Mouse (Mus musculus): ENCODE measurements around the gene Senp6. TPM values are rescaled to one million over a fixed set of nuclear protein-coding genes. Genes with fewer than 3 reads are reported as not detected.
A peak's percentile ranks its signal among the peaks of the same experiment; 100 is the strongest.

Senp6 gene
- polyA plus RNA-seq, 1 experiment from 2014 or later, result 78.7 TPM

DNA sequence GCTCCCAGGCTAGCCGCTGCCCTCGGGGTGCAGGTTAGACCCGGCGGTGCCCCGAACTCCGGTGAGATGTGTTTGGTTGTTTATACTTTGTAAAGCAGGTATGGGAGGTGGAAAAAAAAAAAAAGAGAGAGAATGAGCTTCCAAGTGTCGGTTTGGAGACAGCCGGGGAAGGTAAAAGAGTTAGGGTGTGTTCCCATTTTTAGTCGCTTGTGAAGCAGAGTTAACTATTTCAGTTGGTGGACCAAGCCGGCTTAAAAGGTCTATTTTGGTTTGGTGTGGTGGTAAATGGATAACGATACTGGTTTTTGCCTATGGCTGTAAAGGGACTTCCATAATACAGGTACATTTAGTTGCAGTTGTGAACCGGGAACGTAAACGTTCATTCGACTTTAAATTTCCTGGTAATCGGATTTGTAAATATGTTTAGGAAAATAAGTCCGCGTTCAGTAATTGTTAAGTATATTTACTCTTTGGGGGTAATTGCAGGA is 1.4 kb downstream of the Senp6 start:
- Histone ChIP-seq H3K9ac (replicated peaks; ENCODE audit: low read depth, low read length) (peak overlapping the region; percentile 100), H3K9me3 (ENCODE audit: control insufficient read depth, low read depth, low read length) (peaks cover 4% of the 10 kb centered on the region; the same call in 1 of the 2 replicates), H3K4me1 (ENCODE audit: control insufficient read depth, insufficient read depth, low read length) (peaks cover 8% of the 10 kb centered on the region), H3K27ac (ENCODE audit: low read length) (peak overlapping the region; percentile 100), H3K27me3 (ENCODE audit: control insufficient read depth, insufficient read depth, low read length) (no peaks in the 10 kb centered on the region), H3K4me2 (replicated peaks; ENCODE audit: low read depth, low read length) (peak overlapping the region; percentile 37), H3K4me3 (ENCODE audit: low read depth, low read length) (peak overlapping the region; percentile 97), H3K36me3 (ENCODE audit: control insufficient read depth, insufficient read depth, low read length) (no peaks in the 10 kb centered on the region)
- ATAC-seq (ENCODE audit: insufficient number of reproducible peaks, insufficient read depth, low FRiP score, low read depth), result no peak
- WGBS, result under 1% methylated on average over 18 of the region's 18 CpGs

GRCm38 (mm10) chr9:80068735-80069315 is 2.1 kb downstream of the Senp6 start:
- 37% methylated on average over 11 of the region's 11 CpGs for WGBS
- Histone ChIP-seq H3K4me3 (ENCODE audit: low read depth, low read length) (peak overlapping the region; percentile 97), H3K9me3 (ENCODE audit: control insufficient read depth, low read depth, low read length) (peaks cover 4% of the 10 kb centered on the region; the same call in 1 of the 2 replicates), H3K27ac (ENCODE audit: low read length) (no peak overlapping the region), H3K4me1 (ENCODE audit: control insufficient read depth, insufficient read depth, low read length) (peaks cover 8% of the 10 kb centered on the region), H3K27me3 (ENCODE audit: control insufficient read depth, insufficient read depth, low read length) (no peaks in the 10 kb centered on the region), H3K4me2 (replicated peaks; ENCODE audit: low read depth, low read length) (peak overlapping the region; percentile 37), H3K9ac (replicated peaks; ENCODE audit: low read depth, low read length) (0 out of 2 replicates have a peak overlapping the region, but pooled peaks have one; percentile 22), H3K36me3 (ENCODE audit: control insufficient read depth, insufficient read depth, low read length) (no peaks in the 10 kb centered on the region)
- ATAC-seq (ENCODE audit: insufficient number of reproducible peaks, insufficient read depth, low FRiP score, low read depth), result no peak

- H3K9ac ChIP-seq (replicated peaks; ENCODE audit: low read depth, low read length), result no peak overlapping the region
- no peaks in the 10 kb centered on the region for H3K27me3 ChIP-seq (ENCODE audit: control insufficient read depth, insufficient read depth, low read length)
- no peak overlapping the region for H3K4me2 ChIP-seq (replicated peaks; ENCODE audit: low read depth, low read length)
- H3K4me1 ChIP-seq (ENCODE audit: control insufficient read depth, insufficient read depth, low read length), result peaks cover 17% of the 10 kb centered on the region
- no peak for ATAC-seq (ENCODE audit: insufficient number of reproducible peaks, insufficient read depth, low FRiP score, low read depth)
- no peaks in the 10 kb centered on the region for H3K36me3 ChIP-seq (ENCODE audit: control insufficient read depth, insufficient read depth, low read length)
- 72% methylated on average over 3 of the region's 3 CpGs for WGBS
- no peak overlapping the region for H3K27ac ChIP-seq (ENCODE audit: low read length)
- H3K9me3 ChIP-seq (ENCODE audit: control insufficient read depth, low read depth, low read length), result peaks cover 4% of the 10 kb centered on the region; the same call in 1 of the 2 replicates
- no peak overlapping the region for H3K4me3 ChIP-seq (ENCODE audit: low read depth, low read length)
These were observed 3.3 kb downstream of the Senp6 start for GRCm38 (mm10) chr9:80070026-80070425.

DNA sequence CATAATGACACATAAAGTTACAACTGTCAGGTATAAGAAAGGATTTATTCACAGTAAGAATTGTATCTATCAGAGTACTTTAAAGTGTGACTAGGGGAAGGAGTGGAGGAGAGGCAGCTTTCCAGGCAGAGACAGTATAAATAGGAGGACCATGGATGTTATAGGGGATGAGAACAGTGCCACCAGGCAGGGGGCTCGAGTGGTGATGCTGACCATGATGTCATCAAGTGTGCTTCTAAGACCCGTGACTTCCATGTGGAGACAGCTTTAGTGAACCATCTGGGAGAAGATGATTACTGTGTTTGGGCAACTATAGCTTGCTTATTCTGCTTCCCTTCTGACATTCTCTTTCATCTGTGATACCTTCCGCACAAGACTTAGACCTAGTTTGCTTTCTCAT is 4.9 kb downstream of the Senp6 start:
- no peaks in the 10 kb centered on the region for H3K27me3 ChIP-seq (ENCODE audit: control insufficient read depth, insufficient read depth, low read length)
- H3K27ac ChIP-seq (ENCODE audit: low read length), result no peak overlapping the region
- peaks cover 17% of the 10 kb centered on the region for H3K4me1 ChIP-seq (ENCODE audit: control insufficient read depth, insufficient read depth, low read length)
- WGBS, result 66% methylated on average over 3 of the region's 3 CpGs
- no peak overlapping the region for H3K9ac ChIP-seq (replicated peaks; ENCODE audit: low read depth, low read length)
- no peak overlapping the region for H3K4me2 ChIP-seq (replicated peaks; ENCODE audit: low read depth, low read length)
- no peak for ATAC-seq (ENCODE audit: insufficient number of reproducible peaks, insufficient read depth, low FRiP score, low read depth)
- no peak overlapping the region for H3K4me3 ChIP-seq (ENCODE audit: low read depth, low read length)
- H3K36me3 ChIP-seq (ENCODE audit: control insufficient read depth, insufficient read depth, low read length), result no peaks in the 10 kb centered on the region
- H3K9me3 ChIP-seq (ENCODE audit: control insufficient read depth, low read depth, low read length), result no peaks in the 10 kb centered on the region

- Histone ChIP-seq H3K4me2 (replicated peaks; ENCODE audit: low read depth, low read length) (no peak overlapping the region), H3K9ac (replicated peaks; ENCODE audit: low read depth, low read length) (no peak overlapping the region), H3K27ac (ENCODE audit: low read length) (no peak overlapping the region; the same call in 1 of the 2 replicates), H3K27me3 (ENCODE audit: control insufficient read depth, insufficient read depth, low read length) (no peaks in the 10 kb centered on the region), H3K36me3 (ENCODE audit: control insufficient read depth, insufficient read depth, low read length) (no peaks in the 10 kb centered on the region), H3K4me3 (ENCODE audit: low read depth, low read length) (no peak overlapping the region), H3K4me1 (ENCODE audit: control insufficient read depth, insufficient read depth, low read length) (peaks cover 17% of the 10 kb centered on the region), H3K9me3 (ENCODE audit: control insufficient read depth, low read depth, low read length) (no peaks in the 10 kb centered on the region)
- ATAC-seq (ENCODE audit: insufficient number of reproducible peaks, insufficient read depth, low FRiP score, low read depth), result no peak
- 77% methylated on average over 1 of the region's 1 CpGs for WGBS
These were observed 7.4 kb downstream of the Senp6 start for GRCm38 (mm10) chr9:80074067-80074466.

DNA sequence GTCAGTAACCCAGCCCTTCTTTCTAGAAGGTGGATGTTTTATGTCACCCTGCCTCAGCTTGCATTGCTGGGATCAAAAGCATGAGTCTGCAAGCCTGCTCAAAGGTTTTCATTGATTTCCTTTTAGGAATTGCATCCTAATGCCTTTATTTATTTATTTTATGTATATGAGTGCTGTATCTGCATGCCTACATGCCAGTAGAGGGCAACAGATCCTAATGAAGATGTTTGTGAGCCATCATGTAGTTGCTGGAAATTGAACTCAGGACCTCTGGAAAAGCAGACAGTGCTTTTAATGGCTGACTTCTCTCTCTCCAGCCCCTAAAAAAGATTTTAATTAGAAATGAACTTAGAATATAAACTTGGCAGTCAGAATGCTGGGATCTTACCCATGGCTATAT is 8.2 kb downstream of the Senp6 start:
- H3K4me2 ChIP-seq (replicated peaks; ENCODE audit: low read depth, low read length), result no peak overlapping the region
- no peak overlapping the region for H3K9ac ChIP-seq (replicated peaks; ENCODE audit: low read depth, low read length)
- no peaks in the 10 kb centered on the region for H3K9me3 ChIP-seq (ENCODE audit: control insufficient read depth, low read depth, low read length)
- H3K36me3 ChIP-seq (ENCODE audit: control insufficient read depth, insufficient read depth, low read length), result no peaks in the 10 kb centered on the region
- no peak overlapping the region for H3K4me3 ChIP-seq (ENCODE audit: low read depth, low read length)
- H3K27me3 ChIP-seq (ENCODE audit: control insufficient read depth, insufficient read depth, low read length), result no peaks in the 10 kb centered on the region
- H3K4me1 ChIP-seq (ENCODE audit: control insufficient read depth, insufficient read depth, low read length), result peaks cover 17% of the 10 kb centered on the region
- H3K27ac ChIP-seq (ENCODE audit: low read length), result no peak overlapping the region
- ATAC-seq (ENCODE audit: insufficient number of reproducible peaks, insufficient read depth, low FRiP score, low read depth), result no peak

- Histone ChIP-seq H3K27me3 (ENCODE audit: control insufficient read depth, insufficient read depth, low read length) (no peaks in the 10 kb centered on the region), H3K4me2 (replicated peaks; ENCODE audit: low read depth, low read length) (no peak overlapping the region), H3K4me3 (ENCODE audit: low read depth, low read length) (no peak overlapping the region), H3K9ac (replicated peaks; ENCODE audit: low read depth, low read length) (no peak overlapping the region), H3K4me1 (ENCODE audit: control insufficient read depth, insufficient read depth, low read length) (peaks cover 21% of the 10 kb centered on the region), H3K36me3 (ENCODE audit: control insufficient read depth, insufficient read depth, low read length) (no peaks in the 10 kb centered on the region), H3K9me3 (ENCODE audit: control insufficient read depth, low read depth, low read length) (no peaks in the 10 kb centered on the region), H3K27ac (ENCODE audit: low read length) (no peak overlapping the region)
- ATAC-seq (ENCODE audit: insufficient number of reproducible peaks, insufficient read depth, low FRiP score, low read depth), result no peak
- WGBS, result 74% methylated on average over 1 of the region's 1 CpGs
These were observed 14.2 kb downstream of the Senp6 start for GRCm38 (mm10) chr9:80080941-80081340.

DNA sequence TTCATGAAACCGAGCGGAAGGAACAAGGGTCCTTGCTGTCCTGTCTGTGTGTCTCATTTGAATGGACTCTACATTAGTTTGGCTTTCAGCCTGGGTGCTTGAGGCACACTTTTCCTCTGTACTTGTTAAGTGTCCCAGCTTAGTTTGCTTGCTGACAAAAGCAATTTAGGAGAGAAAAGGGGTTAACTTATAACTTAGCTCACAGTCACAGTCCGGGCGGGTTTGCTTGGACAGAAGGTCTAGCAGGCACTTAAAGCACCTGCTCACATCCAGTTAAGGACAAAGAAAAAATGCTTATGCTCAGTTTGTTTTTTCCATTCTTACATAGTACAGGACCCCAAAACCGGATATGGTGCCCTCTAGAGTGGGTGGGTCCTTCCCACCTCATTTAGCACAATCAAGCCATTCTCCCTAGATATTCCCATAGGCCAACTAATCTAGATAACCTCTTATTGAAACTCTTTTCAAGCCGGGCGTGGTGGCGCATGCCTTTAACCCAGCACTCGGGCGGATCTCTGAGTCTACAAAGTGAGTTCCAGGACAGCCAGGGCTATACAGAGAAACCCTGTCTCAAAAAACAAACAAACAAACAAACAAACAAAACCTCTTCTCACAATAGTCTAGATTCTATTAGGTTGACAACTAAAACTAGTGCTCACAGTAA is 17.9 kb downstream of the Senp6 start:
- no peak overlapping the region for H3K4me3 ChIP-seq (ENCODE audit: low read depth, low read length)
- ATAC-seq (ENCODE audit: insufficient number of reproducible peaks, insufficient read depth, low FRiP score, low read depth), result peak; percentile 54; the same call in 1 of the 2 replicates
- peak overlapping the region; percentile 75; the same call in 1 of the 2 replicates for H3K27ac ChIP-seq (ENCODE audit: low read length)
- H3K9ac ChIP-seq (replicated peaks; ENCODE audit: low read depth, low read length), result no peak overlapping the region
- no peaks in the 10 kb centered on the region for H3K27me3 ChIP-seq (ENCODE audit: control insufficient read depth, insufficient read depth, low read length)
- H3K36me3 ChIP-seq (ENCODE audit: control insufficient read depth, insufficient read depth, low read length), result no peaks in the 10 kb centered on the region
- peaks cover 27% of the 10 kb centered on the region for H3K4me1 ChIP-seq (ENCODE audit: control insufficient read depth, insufficient read depth, low read length)
- 57% methylated on average over 10 of the region's 10 CpGs for WGBS
- no peak overlapping the region for H3K4me2 ChIP-seq (replicated peaks; ENCODE audit: low read depth, low read length)
- H3K9me3 ChIP-seq (ENCODE audit: control insufficient read depth, low read depth, low read length), result no peaks in the 10 kb centered on the region

Measured in stomach, embryonic 14.5 days (tissue).